Mouse (Mus musculus) limb, embryonic 13.5 days (tissue): Measurements from ENCODE around the gene Jag1. TPM values are rescaled to one million over a fixed set of nuclear protein-coding genes. Genes with fewer than 3 reads are reported as not detected.

ENCODE experiments used
- ATAC-seq: fragments of 200-750 bp; cut with Nextera tagmentation; 2 replicates; pipeline ENCODE4 v1.8.0; 2017; ENCODE audit warnings: low read depth, moderate number of reproducible peaks, moderate TSS enrichment; ENCODE audit not compliant: low FRiP score
- H3K27ac ChIP-seq: fragments of 300-500 bp; sonication (generic); 2 replicates; pipeline ENCODE4 v1.5.1; 2015; ENCODE audit warnings: inconsistent platforms, mild to moderate bottlenecking, moderate library complexity
- H3K27me3 ChIP-seq: fragments of 300-500 bp; sonication (generic); 2 replicates; pipeline ENCODE4 v1.6.1; 2015; ENCODE audit warnings: mild to moderate bottlenecking, inconsistent platforms
- H3K36me3 ChIP-seq: fragments of 300-500 bp; sonication (generic); 2 replicates; pipeline ENCODE4 v1.6.1; 2015; ENCODE audit warnings: inconsistent platforms, mild to moderate bottlenecking, moderate library complexity
- H3K4me1 ChIP-seq: fragments of 300-500 bp; sonication (generic); 2 replicates; pipeline ENCODE4 v1.6.1; 2015; ENCODE audit warnings: inconsistent platforms
- H3K4me2 ChIP-seq: fragments of 300-500 bp; sonication (generic); replicated peaks from 2 replicates; pipeline ENCODE4 v1.6.1; 2015; ENCODE audit warnings: inconsistent platforms, mild to moderate bottlenecking, moderate library complexity
- H3K4me3 ChIP-seq: fragments of 300-500 bp; sonication (generic); 2 replicates; pipeline ENCODE4 v1.5.1; 2015; ENCODE audit warnings: moderate library complexity, mild to moderate bottlenecking, inconsistent platforms
- H3K9ac ChIP-seq: fragments of 300-500 bp; sonication (generic); 2 replicates; pipeline ENCODE4 v1.6.1; 2015; ENCODE audit warnings: mild to moderate bottlenecking, inconsistent platforms
- H3K9me3 ChIP-seq: fragments of 300-500 bp; sonication (generic); 2 replicates; pipeline ENCODE4 v1.6.1; 2016; ENCODE audit warnings: inconsistent platforms
- WGBS: fragments of 180-500 bp; shearing (Covaris S2); methylation state at CpG from one replicate; pipeline ENCODE4 v1.1.7; 2015; 5-methylcytosine and 5-hydroxymethylcytosine counted together
- polyA plus RNA-seq: library from polyadenylated mRNA; unstranded; fragments of >200 nt; fragmentation: Nextera tagmentation; extraction: Ambion mirVana; gene quantifications from 2 replicates; pipeline ENCODE4 v1.2.1, GENCODE M21; 2015

Gene Jag1
- polyA plus RNA-seq, 1 experiment from 2014 or later: 18.8 TPM

DNA sequence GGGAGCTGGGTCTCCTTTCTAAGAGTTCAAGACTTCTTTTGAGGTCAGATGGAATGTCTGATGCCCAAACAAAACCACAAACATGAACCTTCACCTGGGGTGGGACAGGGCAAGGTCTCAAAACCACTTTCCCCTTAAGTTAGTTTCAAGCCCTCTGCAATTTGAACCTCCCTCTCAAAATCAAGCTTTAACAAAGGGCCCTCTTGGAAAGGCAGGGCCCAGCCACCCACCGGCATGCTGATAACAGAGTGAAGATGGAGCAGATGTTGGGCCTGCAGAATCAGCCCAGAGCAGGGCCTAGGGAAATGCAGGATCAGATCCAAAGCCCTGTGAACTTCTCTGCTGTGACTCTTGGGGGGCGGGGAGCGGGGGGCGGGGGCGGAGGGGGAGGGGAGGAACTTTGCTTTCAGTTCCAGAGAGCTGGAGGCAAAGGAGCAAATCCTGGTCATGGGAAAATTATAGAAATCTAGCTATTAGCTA, 19.4 kb downstream of the Jag1 start:
- WGBS: 6% methylated on average over 5 of the region's 5 CpGs
- H3K4me1 ChIP-seq: peaks cover 53% of the 10 kb centered on the region
- H3K4me2 ChIP-seq: no peak overlapping the region
- H3K36me3 ChIP-seq: peaks cover 56% of the 10 kb centered on the region
- no peak overlapping the region for H3K4me3 ChIP-seq
- H3K27ac ChIP-seq: no peak overlapping the region
- peaks cover 10% of the 10 kb centered on the region; the same call in 1 of the 2 replicates for H3K27me3 ChIP-seq
- ATAC-seq: no peak
- H3K9me3 ChIP-seq: no peaks in the 10 kb centered on the region
- H3K9ac ChIP-seq: no peak overlapping the region

- Histone ChIP-seq H3K4me2 (no peak overlapping the region), H3K27me3 (peaks cover 23% of the 10 kb centered on the region), H3K4me3 (no peak overlapping the region), H3K9me3 (no peaks in the 10 kb centered on the region), H3K36me3 (peaks cover 68% of the 10 kb centered on the region), H3K9ac (no peak overlapping the region), H3K27ac (no peak overlapping the region), H3K4me1 (peaks cover 37% of the 10 kb centered on the region)
- 73% methylated on average over 8 of the region's 8 CpGs for WGBS
- no peak for ATAC-seq
Measured at GRCm38 (mm10) chr2:137094301-137094700, 22.1 kb downstream of the Jag1 start.

DNA sequence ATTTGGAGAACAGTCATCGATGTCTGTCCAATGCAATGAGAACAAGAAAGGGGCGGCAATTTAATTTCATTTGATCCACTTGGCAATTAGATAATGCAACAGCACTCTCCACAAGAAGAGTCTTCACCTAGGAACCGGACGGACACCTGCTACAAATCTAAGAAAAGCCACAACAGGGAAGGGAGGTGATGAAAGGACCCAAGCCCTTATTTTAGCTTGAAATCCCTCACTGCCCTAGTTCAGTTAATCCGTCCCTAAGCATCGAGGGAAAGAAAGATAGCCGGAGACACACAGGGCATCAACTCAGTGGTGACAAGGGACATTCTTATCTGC, 23.2 kb downstream of the Jag1 start:
- 88% methylated on average over 7 of the region's 7 CpGs for WGBS
- H3K4me1 ChIP-seq: peaks cover 31% of the 10 kb centered on the region
- peaks cover 27% of the 10 kb centered on the region for H3K27me3 ChIP-seq
- H3K4me3 ChIP-seq: no peak overlapping the region
- peaks cover 73% of the 10 kb centered on the region for H3K36me3 ChIP-seq
- H3K27ac ChIP-seq: no peak overlapping the region
- no peak overlapping the region for H3K4me2 ChIP-seq
- no peak overlapping the region for H3K9ac ChIP-seq
- no peaks in the 10 kb centered on the region for H3K9me3 ChIP-seq
- no peak for ATAC-seq

GRCm38 (mm10) chr2:137092523-137093297, 23.7 kb downstream of the Jag1 start:
- no peak for ATAC-seq
- Histone ChIP-seq H3K9ac (no peak overlapping the region), H3K4me3 (no peak overlapping the region), H3K9me3 (no peaks in the 10 kb centered on the region), H3K36me3 (peaks cover 76% of the 10 kb centered on the region), H3K27ac (no peak overlapping the region), H3K27me3 (peaks cover 27% of the 10 kb centered on the region), H3K4me2 (no peak overlapping the region), H3K4me1 (peaks cover 31% of the 10 kb centered on the region)
- 44% methylated on average over 10 of the region's 10 CpGs for WGBS

DNA sequence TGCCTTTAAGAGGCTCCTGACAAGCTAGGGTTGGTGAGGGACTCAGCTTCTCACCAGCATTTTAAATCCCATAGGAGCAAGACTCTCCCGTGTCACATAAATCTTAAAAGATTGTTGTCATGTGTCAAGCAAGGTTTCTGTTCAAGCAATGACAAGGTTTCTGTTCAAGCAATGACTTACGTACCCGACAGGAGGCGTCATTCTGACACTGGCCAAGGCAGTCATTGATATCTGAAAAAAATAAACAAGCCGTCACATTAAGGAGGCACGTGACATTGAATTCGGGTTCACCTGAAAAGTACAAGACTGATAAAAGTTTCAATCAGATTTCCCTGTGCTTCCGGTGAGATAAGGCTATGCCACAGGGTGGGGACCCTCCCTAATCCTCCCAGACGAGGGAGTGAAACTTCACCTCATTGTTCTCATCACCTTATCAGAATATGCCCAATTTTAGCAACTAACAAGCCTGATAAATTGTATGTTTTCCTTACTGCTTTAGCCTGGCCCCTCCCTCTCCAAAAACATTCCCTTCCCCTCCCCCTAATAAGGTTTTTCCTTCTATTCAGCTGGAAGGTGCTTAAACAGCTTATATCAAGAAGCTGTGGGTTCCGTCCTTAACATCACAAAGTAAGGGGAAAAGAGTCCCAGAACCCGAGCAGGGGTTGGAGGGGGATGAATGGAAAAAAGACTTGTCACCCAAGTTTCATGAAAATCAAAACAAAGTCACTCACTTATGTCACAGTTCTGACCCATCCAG, 24.5 kb downstream of the Jag1 start:
- Histone ChIP-seq H3K4me2 (no peak overlapping the region), H3K9me3 (no peaks in the 10 kb centered on the region), H3K36me3 (peaks cover 83% of the 10 kb centered on the region), H3K9ac (no peak overlapping the region), H3K4me3 (no peak overlapping the region), H3K27me3 (peaks cover 27% of the 10 kb centered on the region), H3K27ac (no peak overlapping the region), H3K4me1 (peaks cover 31% of the 10 kb centered on the region)
- 79% methylated on average over 11 of the region's 11 CpGs for WGBS
- ATAC-seq: no peak

DNA sequence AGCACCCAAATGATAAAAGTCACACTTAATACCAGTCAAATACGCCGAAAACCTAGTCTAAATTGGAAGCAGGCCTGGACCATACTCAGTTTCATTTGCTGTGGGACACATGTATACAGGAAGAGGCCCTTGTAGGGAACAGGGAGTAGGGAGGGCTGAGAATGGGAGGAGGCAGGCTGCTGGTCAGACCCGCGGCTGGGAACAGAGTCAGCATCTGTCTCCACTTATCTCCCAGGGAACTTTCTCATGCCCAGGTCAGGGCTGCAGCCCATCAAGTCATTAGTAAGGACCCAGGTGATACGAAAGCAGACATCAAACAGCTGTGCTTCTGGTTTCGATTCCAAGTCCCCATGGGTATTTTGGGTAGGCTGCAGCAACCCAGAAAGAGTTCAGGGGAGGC, 28.7 kb downstream of the Jag1 start:
- peaks cover 17% of the 10 kb centered on the region for H3K4me1 ChIP-seq
- H3K4me2 ChIP-seq: 0 out of 2 replicates have a peak overlapping the region, but pooled peaks have one; percentile 9
- no peaks in the 10 kb centered on the region for H3K9me3 ChIP-seq
- WGBS: 14% methylated on average over 6 of the region's 6 CpGs
- peaks cover 17% of the 10 kb centered on the region; the same call in 1 of the 2 replicates for H3K27me3 ChIP-seq
- H3K4me3 ChIP-seq: no peak overlapping the region
- peaks cover 96% of the 10 kb centered on the region for H3K36me3 ChIP-seq
- ATAC-seq: peak; percentile 79
- H3K9ac ChIP-seq: no peak overlapping the region
- 0 out of 2 replicates have a peak overlapping the region, but pooled peaks have one; percentile 6 for H3K27ac ChIP-seq

- Histone ChIP-seq H3K27ac (no peak overlapping the region), H3K4me3 (no peak overlapping the region), H3K4me2 (0 out of 2 replicates have a peak overlapping the region, but pooled peaks have one; percentile 9), H3K4me1 (peaks cover 17% of the 10 kb centered on the region), H3K9me3 (no peaks in the 10 kb centered on the region), H3K9ac (no peak overlapping the region), H3K36me3 (peaks cover 90% of the 10 kb centered on the region), H3K27me3 (peaks cover 16% of the 10 kb centered on the region; the same call in 1 of the 2 replicates)
- 64% methylated on average over 14 of the region's 14 CpGs for WGBS
- 0 out of 2 replicates have a peak, but pooled peaks have one; percentile 1 for ATAC-seq
Measured at GRCm38 (mm10) chr2:137086621-137087395, 29.6 kb downstream of the Jag1 start.

- Histone ChIP-seq H3K9me3 (no peaks in the 10 kb centered on the region), H3K9ac (no peak overlapping the region), H3K4me2 (no peak overlapping the region), H3K27me3 (peaks cover 8% of the 10 kb centered on the region; the same call in 1 of the 2 replicates), H3K4me1 (peaks cover 26% of the 10 kb centered on the region), H3K27ac (no peak overlapping the region), H3K36me3 (peaks cover 75% of the 10 kb centered on the region), H3K4me3 (no peak overlapping the region)
- ATAC-seq: no peak
- 71% methylated on average over 8 of the region's 8 CpGs for WGBS
Measured at GRCm38 (mm10) chr2:137085257-137085656, 31.2 kb downstream of the Jag1 start.

DNA sequence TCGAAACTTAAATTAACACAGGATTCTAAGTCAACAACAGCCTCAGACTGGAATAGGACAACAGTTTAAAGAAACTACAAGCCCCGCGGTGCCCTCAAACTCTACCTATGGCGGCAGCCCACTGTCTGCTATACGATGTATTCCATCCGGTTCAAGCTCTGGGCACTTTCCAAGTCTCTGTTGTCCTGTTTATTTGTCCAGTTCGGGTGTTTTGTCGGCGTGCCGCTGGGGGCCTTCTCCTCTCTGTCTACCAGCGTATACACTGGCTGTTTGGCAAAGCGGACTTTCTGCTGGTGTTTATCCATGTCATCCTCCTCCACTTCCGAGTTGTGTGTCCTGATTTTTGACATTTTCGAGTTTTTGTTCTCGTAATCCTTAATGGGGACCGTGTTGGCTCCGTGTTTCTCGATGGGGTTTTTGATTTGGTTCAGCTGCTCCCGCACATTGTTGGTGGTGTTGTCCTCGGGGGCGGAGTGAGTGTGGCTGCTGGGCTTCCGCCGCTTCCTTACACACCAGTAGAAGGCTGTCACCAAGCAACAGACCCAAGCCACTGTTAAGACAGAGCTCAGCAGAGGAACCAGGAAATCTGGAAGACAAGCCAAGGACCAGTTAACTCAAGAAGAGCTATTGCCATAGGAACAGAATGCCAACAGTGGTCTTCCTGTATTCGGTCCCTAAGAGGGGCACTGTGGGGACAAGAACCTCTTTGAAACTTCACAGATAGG, 33.4 kb downstream of the Jag1 start:
- H3K4me1 ChIP-seq: peaks cover 40% of the 10 kb centered on the region
- no peak for ATAC-seq
- WGBS: 92% methylated on average over 24 of the region's 24 CpGs
- H3K27ac ChIP-seq: no peak overlapping the region
- peaks cover 53% of the 10 kb centered on the region for H3K36me3 ChIP-seq
- H3K4me2 ChIP-seq: no peak overlapping the region
- H3K27me3 ChIP-seq: no peaks in the 10 kb centered on the region
- no peaks in the 10 kb centered on the region for H3K9me3 ChIP-seq
- H3K9ac ChIP-seq: no peak overlapping the region
- no peak overlapping the region for H3K4me3 ChIP-seq

DNA sequence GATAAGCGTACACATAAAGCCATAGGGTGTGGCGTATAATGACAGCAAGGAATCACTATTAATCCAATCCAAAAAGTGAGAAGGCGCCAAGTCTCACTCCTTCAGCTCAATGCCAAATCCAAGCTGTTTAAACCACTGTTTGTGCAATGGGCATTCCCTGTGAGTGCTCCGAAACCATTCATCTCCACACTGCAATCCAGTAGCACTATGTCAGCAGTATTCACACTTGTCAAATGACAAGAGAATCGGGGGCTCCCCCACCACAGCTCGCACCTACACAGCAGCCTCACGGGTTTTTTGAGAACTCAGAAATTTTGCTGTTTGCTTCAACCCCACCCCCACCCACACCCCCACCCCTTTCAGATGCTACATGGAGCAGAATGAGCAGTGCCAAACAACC, 35.4 kb downstream of the Jag1 start:
- no peak for ATAC-seq
- Histone ChIP-seq H3K36me3 (peaks cover 35% of the 10 kb centered on the region), H3K4me1 (peaks cover 29% of the 10 kb centered on the region), H3K4me3 (no peak overlapping the region), H3K27ac (no peak overlapping the region; the same call in 1 of the 2 replicates), H3K9ac (no peak overlapping the region), H3K27me3 (no peaks in the 10 kb centered on the region), H3K4me2 (no peak overlapping the region), H3K9me3 (no peaks in the 10 kb centered on the region)
- 86% methylated on average over 7 of the region's 7 CpGs for WGBS

DNA sequence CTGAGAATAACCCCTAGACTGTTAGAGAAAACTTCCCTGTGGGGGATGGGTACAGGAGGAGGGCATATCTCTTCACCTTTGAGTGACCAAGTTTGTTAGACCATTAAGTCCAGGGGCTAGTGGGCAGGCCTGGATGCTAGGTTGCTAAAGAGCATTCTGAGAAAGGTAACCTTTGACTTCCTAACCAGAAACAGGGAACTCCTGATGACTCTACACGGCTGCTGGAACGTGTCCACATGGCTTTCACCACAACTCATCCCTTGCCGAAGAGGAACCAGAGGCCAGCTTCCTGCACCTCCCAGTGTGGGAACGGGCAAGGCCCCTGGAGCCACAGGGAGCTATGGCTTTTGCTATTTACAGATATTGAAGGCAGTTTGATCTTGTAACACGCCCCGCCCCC, 36.0 kb downstream of the Jag1 start:
- Histone ChIP-seq H3K4me3 (no peak overlapping the region), H3K4me1 (peaks cover 29% of the 10 kb centered on the region), H3K9ac (no peak overlapping the region), H3K27me3 (no peaks in the 10 kb centered on the region), H3K36me3 (peaks cover 30% of the 10 kb centered on the region), H3K9me3 (no peaks in the 10 kb centered on the region), H3K4me2 (no peak overlapping the region), H3K27ac (no peak overlapping the region; the same call in 1 of the 2 replicates)
- 73% methylated on average over 6 of the region's 6 CpGs for WGBS
- no peak for ATAC-seq
